Mouse (Mus musculus): ENCODE data around the gene Rnf212.
"Not testable (repeated sequence)": the region's sequence is repeated elsewhere in the genome, so short reads cannot be mapped to it uniquely, and the experiment has no call there.

The Rnf212 gene

GRCm38 (mm10) chr5:108774630-108775306, at the start of gene Rnf212:
Rnf212 (minus strand) TSS chr5:108774982.
- DNase-seq (ENCODE audit: low spot score) = no peak

- DNase-seq (ENCODE audit: low spot score) = no peak
Measured at GRCm38 (mm10) chr5:108823276-108823675, 48.5 kb upstream of the Rnf212 start.

- DNase-seq (ENCODE audit: low spot score) = not testable (repeated sequence)
Measured at GRCm38 (mm10) chr5:108808750-108809149, 34.0 kb upstream of the Rnf212 start, which contains the start of gene Vmn2r8. Vmn2r8 (minus strand) TSS chr5:108808850.

- no peak for DNase-seq (ENCODE audit: low spot score)
Measured at GRCm38 (mm10) chr5:108803646-108804045, 28.9 kb upstream of the Rnf212 start.

- not testable (repeated sequence) for DNase-seq (ENCODE audit: low spot score)
Measured at GRCm38 (mm10) chr5:108795263-108795662, 20.5 kb upstream of the Rnf212 start, which contains the start of gene Tmed11. Tmed11 (minus strand) TSS chr5:108795363.

- DNase-seq (ENCODE audit: low spot score) = peak; percentile 4
Measured at GRCm38 (mm10) chr5:108790385-108790784, 15.6 kb upstream of the Rnf212 start.

- DNase-seq (ENCODE audit: low spot score) = no peak
Measured at GRCm38 (mm10) chr5:108760002-108760401, 14.8 kb downstream of the Rnf212 start.

- no peak for DNase-seq (ENCODE audit: low spot score)
Measured at GRCm38 (mm10) chr5:108758396-108758795, 16.4 kb downstream of the Rnf212 start.

GRCm38 (mm10) chr5:108751258-108751657, 23.5 kb downstream of the Rnf212 start:
- DNase-seq (ENCODE audit: low spot score) = not testable (repeated sequence)

GRCm38 (mm10) chr5:108750328-108751210, 24.2 kb downstream of the Rnf212 start:
- no peak for DNase-seq (ENCODE audit: low spot score)

- DNase-seq (ENCODE audit: low spot score) = no peak
Measured at GRCm38 (mm10) chr5:108744629-108745028, 30.2 kb downstream of the Rnf212 start.

GRCm38 (mm10) chr5:108743856-108744255, 30.9 kb downstream of the Rnf212 start:
- DNase-seq (ENCODE audit: low spot score) = no peak

GRCm38 (mm10) chr5:108742596-108742995, 32.2 kb downstream of the Rnf212 start:
- DNase-seq (ENCODE audit: low spot score) = no peak

GRCm38 (mm10) chr5:108741844-108742243, 32.9 kb downstream of the Rnf212 start:
- no peak for DNase-seq (ENCODE audit: low spot score)

- DNase-seq (ENCODE audit: low spot score) = no peak
Measured at GRCm38 (mm10) chr5:108727425-108727824, 47.4 kb downstream of the Rnf212 start.

GRCm38 (mm10) chr5:108726557-108727248, 48.1 kb downstream of the Rnf212 start:
- no peak for DNase-seq (ENCODE audit: low spot score)

- DNase-seq (ENCODE audit: low spot score) = no peak
Measured at GRCm38 (mm10) chr5:108724006-108724405, 50.8 kb downstream of the Rnf212 start.

GRCm38 (mm10) chr5:108719761-108720160, 55.0 kb downstream of the Rnf212 start:
- no peak for DNase-seq (ENCODE audit: low spot score)

GRCm38 (mm10) chr5:108718051-108718450, 56.7 kb downstream of the Rnf212 start:
- no peak for DNase-seq (ENCODE audit: low spot score)

GRCm38 (mm10) chr5:108715974-108716373, 58.8 kb downstream of the Rnf212 start:
- no peak for DNase-seq (ENCODE audit: low spot score)

GRCm38 (mm10) chr5:108714149-108714548, 60.6 kb downstream of the Rnf212 start:
- DNase-seq (ENCODE audit: low spot score) = no peak

GRCm38 (mm10) chr5:108713691-108714090, 61.1 kb downstream of the Rnf212 start:
- DNase-seq (ENCODE audit: low spot score) = no peak
